19 mouse cellular contexts compared by ENCODE assay signal in the genomic region with DNA sequence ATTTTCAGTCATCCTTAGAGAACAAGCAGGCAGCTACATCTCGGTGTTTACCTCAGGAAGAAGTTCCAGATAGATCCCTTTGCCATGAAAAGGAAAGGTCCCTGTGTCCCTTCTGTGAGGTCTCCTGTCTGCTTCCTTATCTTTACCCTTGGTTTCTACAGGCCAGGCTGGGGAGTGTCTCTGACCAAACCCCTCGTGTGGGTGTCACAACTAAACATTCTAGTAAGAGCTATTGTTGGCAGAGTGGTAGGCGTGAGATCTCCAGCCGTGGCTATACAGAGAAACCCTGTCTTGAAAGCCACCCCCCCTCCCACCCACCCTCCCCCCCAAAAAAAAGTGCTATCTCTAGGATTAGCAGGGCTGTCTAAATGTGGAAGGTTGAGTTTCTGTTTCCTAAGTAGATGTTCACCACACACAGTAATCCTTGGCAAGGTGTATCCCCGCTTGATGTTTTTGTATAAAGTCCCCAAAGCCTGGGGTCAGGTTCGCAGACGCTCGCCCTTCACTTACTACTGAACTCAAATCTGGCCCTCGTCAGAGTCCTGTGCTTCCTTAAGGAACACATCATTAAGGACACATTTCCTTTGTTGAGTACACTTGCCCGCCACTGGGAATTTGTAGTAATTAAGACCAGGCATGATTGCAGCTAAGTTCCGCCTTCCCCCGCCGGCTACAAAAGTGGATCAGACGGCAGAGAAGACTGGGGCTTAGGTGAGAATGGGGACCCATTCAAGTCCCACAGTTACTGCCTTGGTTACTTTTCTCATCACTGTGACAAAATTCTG.
DNase-seq lines count a peak whose midpoint lies in the region; ATAC-seq lines count a peak whose summit lies in the region.
"Had no signal": no experiment of that assay in that cellular context is flagged by ENCODE, and none has a peak within 500 bp of the region (broad histone marks: within the 10 kb centered on the region; RNA-seq: fewer than 3 reads in every experiment).

No protein-coding gene starts in this region.

- peaks cover 9% of the 10 kb centered on the region for H3K36me3 ChIP-seq in heart, embryonic 13.5 days
- no peaks in the 10 kb centered on the region for H3K36me3 ChIP-seq in embryonic facial prominence, embryonic 10.5 days (replicated peaks)
- no peaks in the 10 kb centered on the region for H3K36me3 ChIP-seq in limb, embryonic 12.5 days
- H3K36me3 ChIP-seq in kidney, embryonic 14.5 days (ENCODE audit: control insufficient read depth, insufficient read depth, low read length), result peaks cover 2% of the 10 kb centered on the region; the same call in 1 of the 2 replicates
- H3K36me3 ChIP-seq: midbrain, embryonic 15.5 days; neural tube, embryonic 12.5 days had no signal

- 51% methylated on average over 14 of the region's 14 CpGs for WGBS in heart, embryonic 13.5 days
- 46% methylated on average over 14 of the region's 14 CpGs for WGBS in embryonic facial prominence, embryonic 10.5 days
- WGBS in limb, embryonic 12.5 days, result 20% methylated on average over 14 of the region's 14 CpGs
- WGBS in kidney, embryonic 14.5 days, result 64% methylated on average over 14 of the region's 14 CpGs

- no peak for ATAC-seq in heart, embryonic 13.5 days (ENCODE audit: extremely low read depth, insufficient number of reproducible peaks, low FRiP score, low TSS enrichment)
- peak; percentile 21; the same call in 1 of the 2 replicates for ATAC-seq in limb, embryonic 12.5 days (ENCODE audit: insufficient number of reproducible peaks, insufficient read depth, low FRiP score, low TSS enrichment, low read depth)
- no peak for ATAC-seq in kidney, embryonic 14.5 days (ENCODE audit: low FRiP score, low TSS enrichment)
- ATAC-seq: forebrain, embryonic 13.5 days; hindbrain, postnatal 0 days; intestine, postnatal 0 days; midbrain, embryonic 15.5 days had no signal

- H3K4me3 ChIP-seq in heart, embryonic 13.5 days, result no peak overlapping the region
- H3K4me3 ChIP-seq in embryonic facial prominence, embryonic 10.5 days, result no peak overlapping the region
- H3K4me3 ChIP-seq in limb, embryonic 12.5 days (replicated peaks), result no peak overlapping the region
- H3K4me3 ChIP-seq in kidney, embryonic 14.5 days (ENCODE audit: low read length), result no peak overlapping the region
- H3K4me3 ChIP-seq: forebrain, embryonic 13.5 days; midbrain, embryonic 15.5 days; neural tube, embryonic 12.5 days had no signal

- intact Hi-C loops in heart, postnatal 36 days (cut with DNase I), result no loop called here

- H3K27me3 ChIP-seq in heart, embryonic 13.5 days (replicated peaks), result no peaks in the 10 kb centered on the region
- no peaks in the 10 kb centered on the region for H3K27me3 ChIP-seq in embryonic facial prominence, embryonic 10.5 days (replicated peaks; ENCODE audit: low read depth, poor library complexity, severe bottlenecking)
- no peaks in the 10 kb centered on the region for H3K27me3 ChIP-seq in limb, embryonic 12.5 days
- no peaks in the 10 kb centered on the region for H3K27me3 ChIP-seq in kidney, embryonic 14.5 days (ENCODE audit: control insufficient read depth, insufficient read depth, low read length)
- H3K27me3 ChIP-seq: forebrain, embryonic 13.5 days; midbrain, embryonic 15.5 days; neural tube, embryonic 12.5 days had no signal

- peaks cover 42% of the 10 kb centered on the region for H3K4me1 ChIP-seq in heart, embryonic 13.5 days
- peaks cover 21% of the 10 kb centered on the region for H3K4me1 ChIP-seq in embryonic facial prominence, embryonic 10.5 days
- H3K4me1 ChIP-seq in limb, embryonic 12.5 days (replicated peaks), result peaks cover 12% of the 10 kb centered on the region
- H3K4me1 ChIP-seq in kidney, embryonic 14.5 days (ENCODE audit: control insufficient read depth, insufficient read depth, low read length), result no peaks in the 10 kb centered on the region
- H3K4me1 ChIP-seq: forebrain, embryonic 13.5 days; neural tube, embryonic 12.5 days had no signal

- no peaks in the 10 kb centered on the region for H3K9me3 ChIP-seq in heart, embryonic 13.5 days
- H3K9me3 ChIP-seq in embryonic facial prominence, embryonic 10.5 days, result no peaks in the 10 kb centered on the region
- no peaks in the 10 kb centered on the region for H3K9me3 ChIP-seq in limb, embryonic 12.5 days
- H3K9me3 ChIP-seq in kidney, embryonic 14.5 days (ENCODE audit: control insufficient read depth, low read length), result no peaks in the 10 kb centered on the region
- H3K9me3 ChIP-seq: forebrain, embryonic 13.5 days; midbrain, embryonic 15.5 days; neural tube, embryonic 12.5 days had no signal

- no peak overlapping the region for H3K4me2 ChIP-seq in heart, embryonic 13.5 days
- H3K4me2 ChIP-seq in limb, embryonic 12.5 days, result no peak overlapping the region
- no peak overlapping the region for H3K4me2 ChIP-seq in kidney, embryonic 14.5 days (replicated peaks; ENCODE audit: low read depth, low read length)
- H3K4me2 ChIP-seq: forebrain, embryonic 13.5 days; midbrain, embryonic 15.5 days; neural tube, embryonic 12.5 days had no signal

- H3K27ac ChIP-seq in heart, embryonic 13.5 days (replicated peaks), result 0 out of 2 replicates have a peak overlapping the region, but pooled peaks have one; percentile 20
- no peak overlapping the region for H3K27ac ChIP-seq in embryonic facial prominence, embryonic 10.5 days (replicated peaks)
- no peak overlapping the region for H3K27ac ChIP-seq in limb, embryonic 12.5 days
- no peak overlapping the region for H3K27ac ChIP-seq in kidney, embryonic 14.5 days (ENCODE audit: low read depth, low read length)
- H3K27ac ChIP-seq: forebrain, embryonic 13.5 days; hindbrain, postnatal 0 days; midbrain, embryonic 15.5 days; neural tube, embryonic 12.5 days had no signal

- H3K9ac ChIP-seq in heart, embryonic 13.5 days, result no peak overlapping the region
- no peak overlapping the region for H3K9ac ChIP-seq in limb, embryonic 12.5 days (replicated peaks)
- no peak overlapping the region for H3K9ac ChIP-seq in kidney, embryonic 14.5 days (ENCODE audit: low read depth, low read length)
- H3K9ac ChIP-seq: forebrain, embryonic 13.5 days; midbrain, embryonic 15.5 days; neural tube, embryonic 12.5 days had no signal

- no peak for DNase-seq in heart, postnatal 36 days
- DNase-seq in brain, adult 2 months (ENCODE audit: low read depth, low spot score), result peak; percentile 32
- DNase-seq in embryonic facial prominence, embryonic 10.5 days (ENCODE audit: low spot score), result peak; percentile 39
- DNase-seq in cerebellum, postnatal 4 days (ENCODE audit: low spot score in 2 of 2), result no peak
- DNase-seq: adrenal gland, postnatal 10 days; cerebellum, adult 8-10 months; cerebellum, postnatal 36 days; gastrocnemius, postnatal 25 days; heart, postnatal 10 days; kidney, postnatal 4 days; thymus, postnatal 14 days had no signal

Comparison
In these comparisons a context has a peak if more than half of its experiments do, and no peak if none do; other contexts are left out.
1. DNase-seq: peak in brain, adult 2 months (single experiment) and embryonic facial prominence, embryonic 10.5 days (single experiment); none in heart, postnatal 36 days (0 of 2) and cerebellum, postnatal 4 days (0 of 2).